Mouse (Mus musculus) forelimb bud, embryonic 11.5 days (tissue): Measurements from ENCODE around the gene Capzb.

Experiments used
- DNase-seq: peaks from one replicate; pipeline ENCODE4 v3.0.0-alpha.2; 2012; ENCODE audit warnings: low read depth, low spot score

Capzb gene

GRCm38 (mm10) chr4:139234261-139234660 lies 41.6 kb downstream of the Capzb start:
- no peak for DNase-seq

- no peak for DNase-seq
These were observed 42.9 kb downstream of the Capzb start for GRCm38 (mm10) chr4:139235556-139235955.

GRCm38 (mm10) chr4:139238612-139239011 lies 45.9 kb downstream of the Capzb start:
- no peak for DNase-seq

GRCm38 (mm10) chr4:139240334-139240733 lies 47.6 kb downstream of the Capzb start:
- no peak for DNase-seq

GRCm38 (mm10) chr4:139241678-139242606 lies 49.2 kb downstream of the Capzb start:
- no peak for DNase-seq

- DNase-seq = no peak
These were observed 49.9 kb downstream of the Capzb start for GRCm38 (mm10) chr4:139242607-139242955.

GRCm38 (mm10) chr4:139244176-139244575 lies 51.5 kb downstream of the Capzb start:
- DNase-seq = no peak

GRCm38 (mm10) chr4:139244766-139245165 lies 52.1 kb downstream of the Capzb start:
- no peak for DNase-seq

GRCm38 (mm10) chr4:139245534-139245933 lies 52.8 kb downstream of the Capzb start:
- DNase-seq = no peak

GRCm38 (mm10) chr4:139246130-139246877 lies 53.6 kb downstream of the Capzb start:
- DNase-seq = peak; percentile 82

GRCm38 (mm10) chr4:139247966-139248365 lies 55.3 kb downstream of the Capzb start:
- DNase-seq = no peak

- no peak for DNase-seq
These were observed 56.0 kb downstream of the Capzb start for GRCm38 (mm10) chr4:139248736-139249135.

- DNase-seq = no peak
These were observed 57.3 kb downstream of the Capzb start for GRCm38 (mm10) chr4:139250043-139250442.

GRCm38 (mm10) chr4:139250886-139251285 lies 58.2 kb downstream of the Capzb start:
- DNase-seq = no peak

- peak; percentile 87 for DNase-seq
These were observed 59.5 kb downstream of the Capzb start for GRCm38 (mm10) chr4:139252051-139252760.

GRCm38 (mm10) chr4:139253206-139253605 lies 60.5 kb downstream of the Capzb start:
- no peak for DNase-seq

- no peak for DNase-seq
These were observed 63.4 kb downstream of the Capzb start for GRCm38 (mm10) chr4:139256146-139256545.

- no peak for DNase-seq
These were observed 64.0 kb downstream of the Capzb start for GRCm38 (mm10) chr4:139256708-139257107.

- no peak for DNase-seq
These were observed 66.1 kb downstream of the Capzb start for GRCm38 (mm10) chr4:139258621-139259301.

GRCm38 (mm10) chr4:139259302-139259871 lies 66.7 kb downstream of the Capzb start:
- DNase-seq = peak; percentile 78

GRCm38 (mm10) chr4:139262981-139263380 lies 70.3 kb downstream of the Capzb start:
- no peak for DNase-seq
